Mouse (Mus musculus) retina, adult 2 months (tissue): ENCODE measurements around the gene Gpr34.

Experiments
- DNase-seq: peaks from one replicate; pipeline ENCODE4 v3.0.0-alpha.2; 2012; ENCODE audit warnings: low read depth, low spot score

Gene Gpr34

DNA sequence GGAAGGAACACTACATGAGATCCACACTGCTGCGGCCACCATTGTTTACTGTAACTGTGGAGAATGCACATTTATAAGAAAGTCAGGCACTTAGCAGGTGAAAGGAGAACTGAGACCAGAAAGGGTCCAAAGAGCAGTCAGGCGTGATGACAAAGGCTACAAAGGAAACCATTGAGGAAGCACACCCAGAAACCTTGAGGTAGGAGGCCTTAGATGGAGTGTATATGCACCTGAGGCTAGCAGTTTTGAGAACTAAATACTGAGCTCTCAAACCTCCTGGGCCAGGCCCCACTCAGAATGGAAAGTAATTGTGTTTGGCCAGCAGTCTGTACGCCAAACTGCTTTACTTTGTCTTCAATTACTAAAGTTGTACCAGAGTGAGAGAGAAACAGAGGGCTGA, 38.5 kb downstream of the Gpr34 start:
- no peak for DNase-seq

DNA sequence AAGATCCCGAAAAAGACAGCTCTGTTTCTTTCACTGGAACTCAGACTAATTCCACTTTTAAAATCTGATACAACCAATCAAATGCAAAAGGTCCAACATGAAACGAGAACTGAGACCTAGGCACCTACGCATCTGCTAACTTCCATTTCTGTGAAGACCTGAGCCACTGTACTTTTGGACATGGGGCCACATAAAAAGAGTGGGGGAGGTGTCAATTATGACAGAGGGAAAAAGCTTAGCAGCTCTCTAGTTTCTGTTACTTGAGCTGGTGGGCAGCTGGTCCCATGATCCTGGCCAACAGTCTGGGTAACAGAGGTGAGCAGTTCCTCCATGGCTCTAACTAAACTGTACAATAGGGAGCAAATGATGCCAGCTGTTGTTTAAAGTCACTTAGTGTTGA, 41.1 kb downstream of the Gpr34 start:
- DNase-seq, result no peak

DNA sequence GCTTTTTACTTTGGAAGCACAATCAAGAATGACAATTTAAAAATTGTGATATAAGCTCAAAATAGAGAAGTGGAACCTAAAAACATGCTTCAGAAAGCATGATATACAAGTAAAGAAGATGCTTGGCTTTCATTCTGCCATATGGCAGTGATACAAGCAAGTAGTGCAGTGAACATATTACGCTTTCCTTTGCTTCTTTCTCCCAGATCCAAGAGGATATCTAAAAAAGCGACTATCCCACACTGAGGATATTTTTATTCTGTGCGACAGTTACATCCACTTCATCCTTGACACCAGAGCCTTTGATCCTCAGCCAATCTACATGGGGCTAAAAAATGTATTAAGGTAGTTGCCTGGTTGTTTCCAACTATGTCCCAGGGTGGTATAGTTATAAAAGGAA, 49.9 kb downstream of the Gpr34 start:
- DNase-seq, result no peak

DNA sequence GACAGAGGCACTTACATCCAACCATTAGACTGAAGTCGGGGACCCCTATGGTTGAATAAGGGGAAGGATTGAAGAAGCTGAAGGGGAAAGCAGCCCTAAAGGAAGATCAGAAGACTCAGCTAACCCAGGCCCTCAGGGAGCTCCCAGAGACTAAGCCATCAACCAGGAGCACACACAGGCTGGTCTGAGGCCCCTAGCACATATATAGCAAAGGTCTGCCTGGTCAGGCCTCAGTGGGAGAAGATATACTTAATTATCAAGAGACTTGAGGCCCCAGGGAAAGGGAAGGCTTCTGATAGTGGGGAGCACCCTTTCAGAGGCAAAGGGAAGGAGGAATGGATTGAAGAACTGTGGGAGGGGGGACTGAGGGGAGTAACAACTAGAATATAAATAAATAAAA, 54.7 kb downstream of the Gpr34 start:
- DNase-seq, result no peak

DNA sequence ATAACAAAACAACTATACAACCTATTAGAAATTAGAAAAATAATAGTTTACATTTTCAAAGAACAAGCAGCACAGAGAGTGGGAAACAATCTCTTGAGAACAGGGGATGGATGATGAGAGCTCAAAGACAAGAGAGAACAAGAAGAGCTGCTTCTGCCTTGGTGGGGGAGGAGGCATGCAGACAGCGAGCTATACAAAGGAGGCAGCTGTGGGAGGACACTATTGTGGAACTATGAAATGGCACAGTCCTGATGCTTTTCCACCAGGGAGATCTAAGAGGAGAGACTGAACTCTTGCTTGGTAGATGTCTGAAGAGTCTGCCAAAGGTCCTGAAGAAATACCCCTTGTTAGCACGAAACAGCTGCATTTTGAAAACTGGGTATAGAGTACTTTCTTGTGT, 56.5 kb downstream of the Gpr34 start:
- DNase-seq, result no peak
